Mouse (Mus musculus): ENCODE measurements at regions not wholly inside any gene's neighbourhood (a gene's known extent, or its start where the extent isn't known, plus 50 kb on each side); places are given as distances from the start of the nearest gene placed in this dataset.

DNA sequence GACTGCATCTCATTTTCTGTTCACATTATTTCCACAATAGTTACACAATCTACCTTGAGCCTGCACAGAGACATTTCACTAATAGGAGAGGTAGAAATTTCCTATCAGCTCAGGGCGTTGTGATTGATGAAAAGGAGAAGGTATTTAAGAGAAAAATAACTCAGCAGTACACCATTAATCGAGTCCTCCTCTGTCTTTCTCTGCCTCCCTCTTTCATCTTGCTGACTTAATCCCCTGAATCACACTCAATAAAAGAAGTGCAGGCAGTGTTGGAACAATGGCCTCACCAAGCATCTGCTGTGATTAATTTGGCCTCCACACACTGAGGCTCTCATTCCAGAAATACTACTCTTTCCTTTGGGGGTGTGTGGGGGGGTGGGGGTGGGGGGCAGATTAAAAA lies 133.9 kb upstream of the Eci2 start:
- no peaks in the 10 kb centered on the region for H3K9me3 ChIP-seq (replicated peaks; ENCODE audit: control insufficient read depth, low read length, poor library complexity, severe bottlenecking)
- no peak overlapping the region for H3K9ac ChIP-seq (ENCODE audit: low read depth, low read length)
- 5% methylated on average over 2 of the region's 2 CpGs for WGBS
- H3K27ac ChIP-seq (ENCODE audit: low read length): no peak overlapping the region
- H3K27me3 ChIP-seq (ENCODE audit: control insufficient read depth, insufficient read depth, low read depth, low read length): no peaks in the 10 kb centered on the region
- no peak overlapping the region for H3K4me2 ChIP-seq (ENCODE audit: low read length)
- no peaks in the 10 kb centered on the region for H3K36me3 ChIP-seq (ENCODE audit: control insufficient read depth, insufficient read depth, low read length)
- peak; percentile 45; the same call in 1 of the 2 replicates for ATAC-seq
- no peaks in the 10 kb centered on the region for H3K4me1 ChIP-seq (ENCODE audit: control insufficient read depth, insufficient read depth, low read length)
- H3K4me3 ChIP-seq (ENCODE audit: low read depth, low read length): no peak overlapping the region

GRCm38 (mm10) chr13:35166080-35166479 lies 139.2 kb upstream of the Eci2 start:
- Histone ChIP-seq H3K36me3 (ENCODE audit: control insufficient read depth, insufficient read depth, low read length) (no peaks in the 10 kb centered on the region), H3K9me3 (replicated peaks; ENCODE audit: control insufficient read depth, low read length, poor library complexity, severe bottlenecking) (no peaks in the 10 kb centered on the region), H3K27ac (ENCODE audit: low read length) (no peak overlapping the region), H3K4me1 (ENCODE audit: control insufficient read depth, insufficient read depth, low read length) (no peaks in the 10 kb centered on the region), H3K4me2 (ENCODE audit: low read length) (no peak overlapping the region), H3K4me3 (ENCODE audit: low read depth, low read length) (no peak overlapping the region), H3K27me3 (ENCODE audit: control insufficient read depth, insufficient read depth, low read depth, low read length) (no peaks in the 10 kb centered on the region), H3K9ac (ENCODE audit: low read depth, low read length) (no peak overlapping the region)
- no peak for ATAC-seq
- WGBS: 52% methylated on average over 5 of the region's 5 CpGs

DNA sequence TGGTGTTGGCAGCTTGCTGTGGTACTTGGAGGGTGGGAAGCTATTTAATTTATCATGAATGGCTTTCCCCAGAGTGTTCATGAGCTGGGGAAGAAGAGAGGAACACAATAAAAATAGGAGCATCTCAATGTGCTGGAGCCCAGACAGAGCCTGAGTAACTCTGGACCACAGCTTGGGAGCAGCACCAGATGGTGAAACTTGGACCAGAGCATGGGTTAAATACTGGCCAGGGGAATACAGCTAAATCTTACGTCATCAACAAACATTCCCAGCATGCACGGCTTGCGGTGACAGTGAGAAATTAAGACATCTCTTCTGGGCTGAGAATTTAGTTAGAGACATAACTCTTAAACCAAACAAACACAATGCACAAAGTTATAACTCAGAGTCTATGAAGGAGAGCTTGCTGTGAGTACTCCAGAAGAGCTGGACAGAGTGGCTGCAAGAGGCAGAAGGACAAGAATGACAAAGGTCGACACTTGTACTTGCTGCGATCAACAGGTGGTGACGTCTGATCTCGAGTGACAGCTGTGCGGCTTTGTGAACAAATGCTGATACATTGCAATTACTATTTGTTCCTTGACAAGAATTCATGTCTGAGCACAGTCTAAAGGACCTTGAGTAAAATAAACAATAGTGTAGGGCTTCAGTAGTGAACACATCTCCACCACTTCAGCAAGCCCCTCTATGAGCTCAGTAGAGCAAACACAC lies 140.1 kb upstream of the Eci2 start:
- H3K36me3 ChIP-seq (ENCODE audit: control insufficient read depth, insufficient read depth, low read length): no peaks in the 10 kb centered on the region
- no peak overlapping the region for H3K9ac ChIP-seq (ENCODE audit: low read depth, low read length)
- 76% methylated on average over 8 of the region's 8 CpGs for WGBS
- H3K4me3 ChIP-seq (ENCODE audit: low read depth, low read length): no peak overlapping the region
- no peaks in the 10 kb centered on the region for H3K27me3 ChIP-seq (ENCODE audit: control insufficient read depth, insufficient read depth, low read depth, low read length)
- H3K4me2 ChIP-seq (ENCODE audit: low read length): no peak overlapping the region
- no peak for ATAC-seq
- H3K9me3 ChIP-seq (replicated peaks; ENCODE audit: control insufficient read depth, low read length, poor library complexity, severe bottlenecking): no peaks in the 10 kb centered on the region
- no peak overlapping the region for H3K27ac ChIP-seq (ENCODE audit: low read length)
- H3K4me1 ChIP-seq (ENCODE audit: control insufficient read depth, insufficient read depth, low read length): no peaks in the 10 kb centered on the region

GRCm38 (mm10) chr13:35171562-35172254 lies 144.8 kb upstream of the Eci2 start:
- H3K9me3 ChIP-seq (replicated peaks; ENCODE audit: control insufficient read depth, low read length, poor library complexity, severe bottlenecking): no peaks in the 10 kb centered on the region
- no peak overlapping the region for H3K4me3 ChIP-seq (ENCODE audit: low read depth, low read length)
- H3K27me3 ChIP-seq (ENCODE audit: control insufficient read depth, insufficient read depth, low read depth, low read length): no peaks in the 10 kb centered on the region
- no peaks in the 10 kb centered on the region for H3K4me1 ChIP-seq (ENCODE audit: control insufficient read depth, insufficient read depth, low read length)
- WGBS: 88% methylated on average over 11 of the region's 11 CpGs
- no peak overlapping the region for H3K27ac ChIP-seq (ENCODE audit: low read length)
- H3K36me3 ChIP-seq (ENCODE audit: control insufficient read depth, insufficient read depth, low read length): no peaks in the 10 kb centered on the region
- H3K4me2 ChIP-seq (ENCODE audit: low read length): no peak overlapping the region
- ATAC-seq: no peak
- no peak overlapping the region for H3K9ac ChIP-seq (ENCODE audit: low read depth, low read length)

DNA sequence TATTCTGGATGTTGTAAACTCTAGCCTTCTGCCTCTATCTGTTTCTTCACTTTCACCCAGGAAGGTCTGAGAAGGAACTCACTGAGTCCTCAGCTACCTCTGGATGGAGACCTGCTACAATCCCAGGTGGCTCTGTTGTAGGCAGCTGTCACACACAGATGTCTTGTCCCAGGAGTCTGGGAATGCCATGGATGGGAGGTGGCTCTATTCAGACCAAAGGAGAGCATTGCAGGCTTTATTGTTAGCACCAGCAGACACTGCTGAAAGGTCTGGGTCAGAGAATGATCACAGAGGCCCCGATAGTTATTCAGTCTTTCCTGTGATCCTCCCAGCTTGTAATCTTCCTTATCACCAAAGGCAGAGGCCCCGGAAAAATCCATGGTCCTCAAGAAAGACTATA lies 146.6 kb upstream of the Eci2 start:
- Histone ChIP-seq H3K4me1 (ENCODE audit: control insufficient read depth, insufficient read depth, low read length) (no peaks in the 10 kb centered on the region), H3K9ac (ENCODE audit: low read depth, low read length) (no peak overlapping the region), H3K27ac (ENCODE audit: low read length) (no peak overlapping the region), H3K4me3 (ENCODE audit: low read depth, low read length) (no peak overlapping the region), H3K4me2 (ENCODE audit: low read length) (no peak overlapping the region), H3K9me3 (replicated peaks; ENCODE audit: control insufficient read depth, low read length, poor library complexity, severe bottlenecking) (no peaks in the 10 kb centered on the region), H3K36me3 (ENCODE audit: control insufficient read depth, insufficient read depth, low read length) (no peaks in the 10 kb centered on the region), H3K27me3 (ENCODE audit: control insufficient read depth, insufficient read depth, low read depth, low read length) (no peaks in the 10 kb centered on the region)
- 14% methylated on average over 2 of the region's 2 CpGs for WGBS
- ATAC-seq: no peak

- no peak overlapping the region for H3K27ac ChIP-seq (ENCODE audit: low read length)
- no peaks in the 10 kb centered on the region for H3K9me3 ChIP-seq (replicated peaks; ENCODE audit: control insufficient read depth, low read length, poor library complexity, severe bottlenecking)
- H3K4me1 ChIP-seq (ENCODE audit: control insufficient read depth, insufficient read depth, low read length): no peaks in the 10 kb centered on the region
- no peaks in the 10 kb centered on the region for H3K27me3 ChIP-seq (ENCODE audit: control insufficient read depth, insufficient read depth, low read depth, low read length)
- WGBS: 79% methylated on average over 1 of the region's 1 CpGs
- ATAC-seq: no peak
- H3K4me3 ChIP-seq (ENCODE audit: low read depth, low read length): no peak overlapping the region
- no peak overlapping the region for H3K4me2 ChIP-seq (ENCODE audit: low read length)
- no peaks in the 10 kb centered on the region for H3K36me3 ChIP-seq (ENCODE audit: control insufficient read depth, insufficient read depth, low read length)
- no peak overlapping the region for H3K9ac ChIP-seq (ENCODE audit: low read depth, low read length)
These were observed 148.7 kb upstream of the Eci2 start for GRCm38 (mm10) chr13:35175587-35175986.

GRCm38 (mm10) chr13:35177305-35177704 lies 150.4 kb upstream of the Eci2 start:
- H3K4me3 ChIP-seq (ENCODE audit: low read depth, low read length): no peak overlapping the region
- WGBS: 71% methylated on average over 2 of the region's 2 CpGs
- H3K4me1 ChIP-seq (ENCODE audit: control insufficient read depth, insufficient read depth, low read length): no peaks in the 10 kb centered on the region
- H3K9me3 ChIP-seq (replicated peaks; ENCODE audit: control insufficient read depth, low read length, poor library complexity, severe bottlenecking): 0 out of 2 replicates have a peak, but pooled peaks cover 4% of the 10 kb centered on the region
- H3K27ac ChIP-seq (ENCODE audit: low read length): no peak overlapping the region
- H3K27me3 ChIP-seq (ENCODE audit: control insufficient read depth, insufficient read depth, low read depth, low read length): no peaks in the 10 kb centered on the region
- H3K9ac ChIP-seq (ENCODE audit: low read depth, low read length): no peak overlapping the region
- no peaks in the 10 kb centered on the region for H3K36me3 ChIP-seq (ENCODE audit: control insufficient read depth, insufficient read depth, low read length)
- no peak for ATAC-seq
- no peak overlapping the region for H3K4me2 ChIP-seq (ENCODE audit: low read length)

DNA sequence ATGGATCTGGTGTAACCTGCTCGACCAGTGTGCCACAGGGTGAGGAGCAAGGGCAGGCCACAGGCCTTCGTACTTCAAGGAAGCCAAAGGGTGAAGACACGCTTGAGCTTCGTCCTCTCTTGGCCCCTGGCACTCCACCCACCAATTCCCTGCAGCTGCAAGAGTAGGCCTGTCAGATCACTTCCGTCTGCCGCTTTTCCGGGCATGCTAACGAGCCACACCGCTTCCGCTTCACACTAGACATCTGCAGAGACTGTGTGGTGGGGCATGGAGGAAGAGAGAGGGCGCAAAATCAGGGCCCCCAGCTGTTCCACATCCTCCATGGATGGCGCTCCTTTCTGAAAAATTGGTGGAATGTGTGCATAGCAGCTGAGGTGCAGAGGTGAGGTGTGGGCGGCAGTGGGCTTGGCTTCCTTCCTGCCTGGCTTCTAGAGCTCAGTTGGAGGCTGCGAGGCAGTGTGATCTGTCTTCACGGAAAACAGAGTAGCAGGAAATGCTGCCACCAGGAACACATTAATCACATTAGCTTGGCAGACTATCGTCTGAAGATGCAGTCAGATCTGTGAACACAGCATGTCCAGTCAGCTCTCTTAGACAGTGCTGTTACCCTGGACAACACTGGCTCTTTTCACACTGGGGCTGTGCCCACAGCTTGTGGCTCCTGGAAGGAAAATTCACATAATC lies 162.3 kb upstream of the Eci2 start:
- Histone ChIP-seq H3K27ac (ENCODE audit: low read length) (0 out of 2 replicates have a peak overlapping the region, but pooled peaks have one; percentile 28), H3K4me2 (ENCODE audit: low read length) (no peak overlapping the region; the same call in 1 of the 2 replicates)
- ATAC-seq: peak; percentile 56; the same call in 1 of the 2 replicates

DNA sequence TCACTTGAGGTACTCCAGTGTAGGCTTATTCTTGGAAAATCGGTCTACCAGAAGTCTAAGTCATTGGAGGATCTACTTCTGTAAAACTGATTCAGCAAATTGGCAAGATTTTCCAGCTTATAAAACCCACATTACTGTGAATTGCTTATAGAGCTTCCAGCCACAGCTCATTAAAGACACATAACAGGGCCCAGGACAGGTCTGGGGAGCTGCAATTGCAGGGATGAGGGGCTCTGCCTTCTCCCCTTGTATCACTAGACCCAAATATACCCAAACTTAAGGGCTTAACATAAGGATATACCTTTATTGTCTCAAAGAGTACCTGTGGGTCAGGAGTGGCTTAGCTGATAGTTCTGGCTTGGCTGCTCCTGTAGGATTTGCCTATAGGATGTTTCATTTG lies 175.2 kb upstream of the Eci2 start:
- no peaks in the 10 kb centered on the region for H3K9me3 ChIP-seq (replicated peaks; ENCODE audit: control insufficient read depth, low read length, poor library complexity, severe bottlenecking)
- no peak overlapping the region for H3K4me2 ChIP-seq (ENCODE audit: low read length)
- no peak overlapping the region for H3K9ac ChIP-seq (ENCODE audit: low read depth, low read length)
- H3K27ac ChIP-seq (ENCODE audit: low read length): no peak overlapping the region
- H3K27me3 ChIP-seq (ENCODE audit: control insufficient read depth, insufficient read depth, low read depth, low read length): no peaks in the 10 kb centered on the region
- no peaks in the 10 kb centered on the region for H3K36me3 ChIP-seq (ENCODE audit: control insufficient read depth, insufficient read depth, low read length)
- 91% methylated on average over 1 of the region's 1 CpGs for WGBS
- ATAC-seq: no peak
- no peaks in the 10 kb centered on the region for H3K4me1 ChIP-seq (ENCODE audit: control insufficient read depth, insufficient read depth, low read length)
- no peak overlapping the region for H3K4me3 ChIP-seq (ENCODE audit: low read depth, low read length)

More for the DNA sequence above, 162.3 kb upstream of the Eci2 start:
- Histone ChIP-seq H3K36me3 (ENCODE audit: control insufficient read depth, insufficient read depth, low read length) (no peaks in the 10 kb centered on the region), H3K9me3 (replicated peaks; ENCODE audit: control insufficient read depth, low read length, poor library complexity, severe bottlenecking) (no peaks in the 10 kb centered on the region), H3K9ac (ENCODE audit: low read depth, low read length) (no peak overlapping the region), H3K27me3 (ENCODE audit: control insufficient read depth, insufficient read depth, low read depth, low read length) (no peaks in the 10 kb centered on the region), H3K4me3 (ENCODE audit: low read depth, low read length) (no peak overlapping the region), H3K4me1 (ENCODE audit: control insufficient read depth, insufficient read depth, low read length) (0 out of 2 replicates have a peak, but pooled peaks cover 3% of the 10 kb centered on the region)
- 56% methylated on average over 16 of the region's 16 CpGs for WGBS

Measured in midbrain, embryonic 16.5 days (tissue).